Mouse (Mus musculus): ENCODE measurements around the gene Klhl11.

The Klhl11 gene

GRCm38 (mm10) chr11:100472197-100472934, at the start of gene Klhl11:
Gene Klhl11, minus strand, starts transcription at chr11:100472741.
- peak; percentile 92 to 95 for DNase-seq

- no peak for DNase-seq
These were observed 48.3 kb upstream of the Klhl11 start for GRCm38 (mm10) chr11:100520838-100521237.

GRCm38 (mm10) chr11:100519188-100519587, 46.6 kb upstream of the Klhl11 start:
- DNase-seq, result no peak

GRCm38 (mm10) chr11:100518188-100518591, 45.6 kb upstream of the Klhl11 start:
- peak; percentile 91 to 93 for DNase-seq

GRCm38 (mm10) chr11:100516291-100516690, 43.8 kb upstream of the Klhl11 start:
- DNase-seq, result peak in 1 of 2 experiments; percentile 37

- DNase-seq, result no peak
These were observed 43.2 kb upstream of the Klhl11 start for GRCm38 (mm10) chr11:100515789-100516188.

- no peak for DNase-seq
These were observed 42.5 kb upstream of the Klhl11 start for GRCm38 (mm10) chr11:100515061-100515460.

GRCm38 (mm10) chr11:100513716-100514115, 41.2 kb upstream of the Klhl11 start:
- DNase-seq, result no peak

GRCm38 (mm10) chr11:100512384-100512783, 39.8 kb upstream of the Klhl11 start:
- DNase-seq, result peak; percentile 74 to 79

GRCm38 (mm10) chr11:100510556-100510955, 38.0 kb upstream of the Klhl11 start:
- no peak for DNase-seq

GRCm38 (mm10) chr11:100505997-100506396, 33.5 kb upstream of the Klhl11 start:
- no peak for DNase-seq

- no peak for DNase-seq
These were observed 32.6 kb upstream of the Klhl11 start for GRCm38 (mm10) chr11:100504990-100505660.

- DNase-seq, result no peak
These were observed 28.8 kb upstream of the Klhl11 start for GRCm38 (mm10) chr11:100501321-100501720.

- no peak for DNase-seq
These were observed 28.1 kb upstream of the Klhl11 start for GRCm38 (mm10) chr11:100500651-100501050.

GRCm38 (mm10) chr11:100500241-100500640, 27.7 kb upstream of the Klhl11 start:
- DNase-seq, result no peak

GRCm38 (mm10) chr11:100493771-100494170, 21.2 kb upstream of the Klhl11 start:
- no peak for DNase-seq

- DNase-seq, result no peak
These were observed 18.4 kb upstream of the Klhl11 start for GRCm38 (mm10) chr11:100490951-100491350.

- DNase-seq, result peak; percentile 74 to 75
These were observed 13.4 kb upstream of the Klhl11 start for GRCm38 (mm10) chr11:100485801-100486538.

- no peak for DNase-seq
These were observed 11.9 kb upstream of the Klhl11 start for GRCm38 (mm10) chr11:100484461-100484860.

GRCm38 (mm10) chr11:100479152-100479551, 6.6 kb upstream of the Klhl11 start:
- DNase-seq, result no peak

- no peak for DNase-seq
These were observed 3.7 kb upstream of the Klhl11 start for GRCm38 (mm10) chr11:100476281-100476680.

- no peak for DNase-seq
These were observed 374 bp upstream of the Klhl11 start for GRCm38 (mm10) chr11:100472935-100473295.

- peak in 1 of 2 experiments; percentile 24 for DNase-seq
These were observed 967 bp downstream of the Klhl11 start for GRCm38 (mm10) chr11:100471352-100472196.
